Mouse (Mus musculus): ENCODE measurements around the gene Nup107. TPM values are rescaled to one million over a fixed set of nuclear protein-coding genes. Genes with fewer than 3 reads are reported as not detected.

Nup107 gene
- total and polyA plus RNA-seq, 3 experiments, result 47.7 to 97.0 (median 82.0) TPM

DNA sequence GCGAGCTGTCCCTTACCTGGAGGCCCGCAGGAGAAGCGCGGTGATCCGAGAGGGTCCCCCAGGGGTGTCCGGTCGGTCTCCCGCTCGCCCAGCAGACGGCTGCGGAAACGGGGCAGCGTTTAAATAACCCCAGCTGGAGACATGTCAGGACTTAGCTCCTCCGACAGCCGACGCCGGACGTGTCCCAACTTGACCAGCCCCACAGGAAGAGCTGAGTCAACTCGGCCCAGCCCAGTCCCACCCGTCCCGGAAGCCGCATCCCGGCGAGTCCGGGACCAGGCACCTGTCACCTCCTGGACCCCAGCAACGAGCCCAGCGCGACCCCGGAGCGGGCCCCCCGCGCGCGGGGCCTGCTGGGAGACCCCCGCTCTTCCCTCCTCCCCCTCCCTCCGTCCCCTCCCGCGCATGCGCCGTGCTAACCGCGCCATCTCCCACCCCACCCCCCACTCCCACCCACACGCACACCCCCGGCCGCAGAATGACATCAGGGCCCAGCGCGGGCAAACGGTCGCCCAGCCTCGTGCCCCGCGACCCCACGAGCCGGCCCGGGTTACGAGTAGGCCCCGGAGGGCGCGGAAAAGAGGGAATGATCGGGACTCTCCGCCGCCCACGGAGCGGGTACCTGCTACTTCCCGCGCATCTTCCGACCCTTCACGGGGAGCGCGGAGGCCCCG lies 82.4 kb downstream of the Nup107 start:
- Histone ChIP-seq H3K4me1 (ENCODE audit: control insufficient read depth in 1 of 2, insufficient read depth in 2 of 2) (peaks cover 22 to 47% of the 10 kb centered on the region in 2 experiments), H3K36me3 (replicated peaks in 1 of 2; ENCODE audit: control insufficient read depth in 1 of 2, insufficient read depth in 1 of 2, low read length in 1 of 2) (peaks cover 20 to 33% of the 10 kb centered on the region in 2 experiments), H3K79me2 (replicated peaks; ENCODE audit: control insufficient read depth, extremely low read depth, insufficient read depth, poor library complexity, severe bottlenecking) (peaks cover 45% of the 10 kb centered on the region), H3K9ac (ENCODE audit: insufficient read depth, low read depth) (peak overlapping the region; percentile 100), H3K9me3 (replicated peaks; ENCODE audit: low read length) (no peaks in the 10 kb centered on the region), H3K27ac (ENCODE audit: insufficient read depth, low read depth) (peak overlapping the region; percentile 100), H3K4me2 (ENCODE audit: insufficient read depth, low read depth, poor library complexity, severe bottlenecking) (no peak overlapping the region), H3K27me3 (replicated peaks) (no peaks in the 10 kb centered on the region), H3K4me3 (replicated peaks in 1 of 3; ENCODE audit: low read depth in 2 of 3, low read length in 2 of 3, poor library complexity in 1 of 3) (peak overlapping the region; percentile 84 to 99 (median 90))
- in situ Hi-C loops (cut with MboI; ENCODE audit: low pct_ligation_motif_present, low pct_unique_long_range_greater_than_20kb, low sequenced_read_pairs), result no loop called here
- 0 out of 2 replicates have a peak, but pooled peaks have one; percentile 33 for TF ChIP-seq MAX (IDR thresholded peaks at IDR 0.05; ENCODE audit: low read length)
- peak; percentile 60; the same call in 1 of the 2 replicates for TF ChIP-seq JUND (conservative IDR thresholded peaks at IDR 0.05; ENCODE audit: low read depth, low read length)
- peak; percentile 95 for TF ChIP-seq TCF12 (IDR thresholded peaks at IDR 0.05; ENCODE audit: low read depth, low read length)
- peak; percentile 99 for TF ChIP-seq CHD1 (IDR thresholded peaks at IDR 0.05; ENCODE audit: low read depth, low read length)
- peak; percentile 49; the same call in 1 of the 2 replicates for TF ChIP-seq POLR2AphosphoS2 (IDR thresholded peaks at IDR 0.05; ENCODE audit: low read depth, low read length)
- TF ChIP-seq ELF1 (IDR thresholded peaks at IDR 0.05; ENCODE audit: low read depth, low read length), result peak; percentile 91
- peak; percentile 96 for TF ChIP-seq IRF4 (IDR thresholded peaks at IDR 0.05; ENCODE audit: low read depth, low read length)
- TF ChIP-seq EP300 (IDR thresholded peaks at IDR 0.05; ENCODE audit: low read length), result peak; percentile 77
- peak; percentile 90 for TF ChIP-seq TBP (conservative IDR thresholded peaks at IDR 0.05; ENCODE audit: low read depth, low read length)
- no peak for TF ChIP-seq SMC3 (IDR thresholded peaks at IDR 0.05; ENCODE audit: low read depth, low read length)
- no peak; the same call in none of the 2 replicates for TF ChIP-seq RAD21 (IDR thresholded peaks at IDR 0.05; ENCODE audit: low read depth, low read length)
- peak; percentile 81 for TF ChIP-seq MXI1 (IDR thresholded peaks at IDR 0.05; ENCODE audit: low read depth, low read length)
- no peak; the same call in 1 of the 2 replicates for TF ChIP-seq RCOR1 (conservative IDR thresholded peaks at IDR 0.05; ENCODE audit: low read depth, low read length)
- TF ChIP-seq GABPA (IDR thresholded peaks at IDR 0.05; ENCODE audit: insufficient replicate concordance, low read depth, low read length), result no peak
- TF ChIP-seq ZC3H11A (IDR thresholded peaks at IDR 0.05; ENCODE audit: low read depth, low read length), result no peak
- no peak for TF ChIP-seq USF1 (IDR thresholded peaks at IDR 0.05; ENCODE audit: low read depth, low read length)
- TF ChIP-seq POLR2A (IDR thresholded peaks at IDR 0.05; ENCODE audit: low read depth, low read length), result peak; percentile 95
- no peak; the same call in 1 of the 2 replicates for TF ChIP-seq MAZ (IDR thresholded peaks at IDR 0.05; ENCODE audit: low read depth, low read length)
- no peak for TF ChIP-seq CTCF (conservative IDR thresholded peaks at IDR 0.05 in 1 of 2, IDR thresholded peaks at IDR 0.05 in 1 of 2; ENCODE audit: low read depth in 2 of 2, low read length in 2 of 2)
- peak; percentile 80 for TF ChIP-seq NRF1 (IDR thresholded peaks at IDR 0.05; ENCODE audit: low read depth, low read length)
- no peak for TF ChIP-seq ZKSCAN1 (IDR thresholded peaks at IDR 0.05; ENCODE audit: borderline replicate concordance, low read depth, low read length)
- TF ChIP-seq PAX5 (IDR thresholded peaks at IDR 0.05; ENCODE audit: low read length), result no peak
- TF ChIP-seq SIN3A (IDR thresholded peaks at IDR 0.05; ENCODE audit: low read length), result peak; percentile 97
- TF ChIP-seq MAFK (IDR thresholded peaks at IDR 0.05; ENCODE audit: insufficient replicate concordance, low read length), result peak; percentile 77; the same call in 1 of the 2 replicates
- no peak for TF ChIP-seq USF2 (conservative IDR thresholded peaks at IDR 0.05; ENCODE audit: low read depth, low read length)
- TF ChIP-seq MYC (IDR thresholded peaks at IDR 0.05; ENCODE audit: low read depth, low read length), result peak; percentile 55; the same call in 1 of the 2 replicates
- peak; percentile 72 for TF ChIP-seq HCFC1 (IDR thresholded peaks at IDR 0.05; ENCODE audit: low read depth, low read length)
- TF ChIP-seq MEF2A (IDR thresholded peaks at IDR 0.05; ENCODE audit: borderline replicate concordance, low read depth, low read length), result peak; percentile 95
- no peak; the same call in none of the 2 replicates for TF ChIP-seq CHD2 (IDR thresholded peaks at IDR 0.05; ENCODE audit: low read length)
- TF ChIP-seq ETS1 (conservative IDR thresholded peaks at IDR 0.05; ENCODE audit: low read depth, low read length), result peak; percentile 91
- peak; percentile 44; the same call in 1 of the 2 replicates for TF ChIP-seq BHLHE40 (IDR thresholded peaks at IDR 0.05; ENCODE audit: low read depth, low read length)
- peak; percentile 82; the same call in 1 of the 2 replicates for TF ChIP-seq UBTF (IDR thresholded peaks at IDR 0.05; ENCODE audit: low read depth, low read length)
- peak; percentile 33 for TF ChIP-seq ZNF384 (IDR thresholded peaks at IDR 0.05; ENCODE audit: low read depth, low read length)
- peak; percentile 97 for TF ChIP-seq ZMIZ1 (IDR thresholded peaks at IDR 0.05; ENCODE audit: low read depth, low read length)
- TF ChIP-seq KAT2A (IDR thresholded peaks at IDR 0.05; ENCODE audit: insufficient replicate concordance, low read length), result 0 out of 2 replicates have a peak, but pooled peaks have one; percentile 40
- TF ChIP-seq E2F4 (IDR thresholded peaks at IDR 0.05; ENCODE audit: insufficient replicate concordance, low read depth, low read length), result no peak
- no peak for TF ChIP-seq JUN (IDR thresholded peaks at IDR 0.05; ENCODE audit: insufficient read depth, low read depth, low read length)
- TF ChIP-seq NELFE (IDR thresholded peaks at IDR 0.05; ENCODE audit: low read depth, low read length), result peak; percentile 90
- dilution Hi-C loops (cut with MboI; ENCODE audit: extremely low pct_ligation_motif_present, extremely low pct_unique_long_range_greater_than_20kb, low sequenced_read_pairs), result no loop called here
- DNase-seq (ENCODE audit: extremely low read depth), result peak; percentile 82

Data from CH12.LX (cell line).